Mouse (Mus musculus): Measurements from ENCODE around the gene Atp11b. TPM values are rescaled to one million over a fixed set of nuclear protein-coding genes. Genes with fewer than 3 reads are reported as not detected.

Atp11b gene
- polyA plus RNA-seq, 1 experiment from 2014 or later, result 58.1 TPM

GRCm38 (mm10) chr3:35889531-35889930 lies 135.6 kb downstream of the Atp11b start:
- ATAC-seq (ENCODE audit: insufficient read depth, low FRiP score), result no peak

GRCm38 (mm10) chr3:35891123-35891522 lies 137.2 kb downstream of the Atp11b start:
- Histone ChIP-seq H3K9ac (ENCODE audit: low read length) (no peak overlapping the region), H3K4me3 (replicated peaks; ENCODE audit: low read length) (no peak overlapping the region), H3K27me3 (ENCODE audit: control insufficient read depth, insufficient read depth, low read length) (no peaks in the 10 kb centered on the region), H3K36me3 (ENCODE audit: control insufficient read depth, insufficient read depth, low read length) (peaks cover 5% of the 10 kb centered on the region; the same call in 1 of the 2 replicates), H3K9me3 (replicated peaks; ENCODE audit: control insufficient read depth, low read length) (no peaks in the 10 kb centered on the region), H3K4me2 (ENCODE audit: low read depth, low read length) (no peak overlapping the region), H3K4me1 (ENCODE audit: control insufficient read depth, insufficient read depth, low read length) (no peaks in the 10 kb centered on the region), H3K27ac (ENCODE audit: low read length) (no peak overlapping the region)
- no peak for ATAC-seq (ENCODE audit: insufficient read depth, low FRiP score)
- WGBS, result 86% methylated on average over 4 of the region's 4 CpGs

More at GRCm38 (mm10) chr3:35889531-35889930, 135.6 kb downstream of the Atp11b start:
- no peak overlapping the region for H3K4me2 ChIP-seq (ENCODE audit: low read depth, low read length)
- H3K4me1 ChIP-seq (ENCODE audit: control insufficient read depth, insufficient read depth, low read length), result no peaks in the 10 kb centered on the region
- no peak overlapping the region for H3K9ac ChIP-seq (ENCODE audit: low read length)
- no peaks in the 10 kb centered on the region for H3K9me3 ChIP-seq (replicated peaks; ENCODE audit: control insufficient read depth, low read length)
- H3K27ac ChIP-seq (ENCODE audit: low read length), result no peak overlapping the region
- no peak overlapping the region for H3K4me3 ChIP-seq (replicated peaks; ENCODE audit: low read length)
- WGBS, result 82% methylated on average over 2 of the region's 2 CpGs
- H3K27me3 ChIP-seq (ENCODE audit: control insufficient read depth, insufficient read depth, low read length), result no peaks in the 10 kb centered on the region
- H3K36me3 ChIP-seq (ENCODE audit: control insufficient read depth, insufficient read depth, low read length), result peaks cover 5% of the 10 kb centered on the region; the same call in 1 of the 2 replicates

GRCm38 (mm10) chr3:35893156-35893555 lies 139.2 kb downstream of the Atp11b start:
- no peak overlapping the region for H3K4me3 ChIP-seq (replicated peaks; ENCODE audit: low read length)
- no peak overlapping the region for H3K9ac ChIP-seq (ENCODE audit: low read length)
- H3K4me2 ChIP-seq (ENCODE audit: low read depth, low read length), result no peak overlapping the region
- no peaks in the 10 kb centered on the region for H3K27me3 ChIP-seq (ENCODE audit: control insufficient read depth, insufficient read depth, low read length)
- WGBS, result 71% methylated on average over 5 of the region's 5 CpGs
- peaks cover 5% of the 10 kb centered on the region; the same call in 1 of the 2 replicates for H3K36me3 ChIP-seq (ENCODE audit: control insufficient read depth, insufficient read depth, low read length)
- no peaks in the 10 kb centered on the region for H3K4me1 ChIP-seq (ENCODE audit: control insufficient read depth, insufficient read depth, low read length)
- H3K27ac ChIP-seq (ENCODE audit: low read length), result no peak overlapping the region
- ATAC-seq (ENCODE audit: insufficient read depth, low FRiP score), result no peak
- no peaks in the 10 kb centered on the region for H3K9me3 ChIP-seq (replicated peaks; ENCODE audit: control insufficient read depth, low read length)

- no peak for ATAC-seq (ENCODE audit: insufficient read depth, low FRiP score)
- H3K4me2 ChIP-seq (ENCODE audit: low read depth, low read length), result no peak overlapping the region
- no peak overlapping the region for H3K27ac ChIP-seq (ENCODE audit: low read length)
- H3K36me3 ChIP-seq (ENCODE audit: control insufficient read depth, insufficient read depth, low read length), result peaks cover 5% of the 10 kb centered on the region; the same call in 1 of the 2 replicates
- H3K4me1 ChIP-seq (ENCODE audit: control insufficient read depth, insufficient read depth, low read length), result no peaks in the 10 kb centered on the region
- H3K9me3 ChIP-seq (replicated peaks; ENCODE audit: control insufficient read depth, low read length), result no peaks in the 10 kb centered on the region
- H3K9ac ChIP-seq (ENCODE audit: low read length), result no peak overlapping the region
- no peak overlapping the region for H3K4me3 ChIP-seq (replicated peaks; ENCODE audit: low read length)
- no peaks in the 10 kb centered on the region for H3K27me3 ChIP-seq (ENCODE audit: control insufficient read depth, insufficient read depth, low read length)
- WGBS, result 88% methylated on average over 2 of the region's 2 CpGs
Measured at GRCm38 (mm10) chr3:35897900-35898299, 144.0 kb downstream of the Atp11b start.

GRCm38 (mm10) chr3:35899109-35899508 lies 145.2 kb downstream of the Atp11b start:
- WGBS, result 92% methylated on average over 3 of the region's 3 CpGs
- Histone ChIP-seq H3K27me3 (ENCODE audit: control insufficient read depth, insufficient read depth, low read length) (no peaks in the 10 kb centered on the region), H3K4me1 (ENCODE audit: control insufficient read depth, insufficient read depth, low read length) (no peaks in the 10 kb centered on the region), H3K4me3 (replicated peaks; ENCODE audit: low read length) (no peak overlapping the region), H3K36me3 (ENCODE audit: control insufficient read depth, insufficient read depth, low read length) (peaks cover 9% of the 10 kb centered on the region), H3K27ac (ENCODE audit: low read length) (no peak overlapping the region), H3K9me3 (replicated peaks; ENCODE audit: control insufficient read depth, low read length) (no peaks in the 10 kb centered on the region), H3K9ac (ENCODE audit: low read length) (no peak overlapping the region), H3K4me2 (ENCODE audit: low read depth, low read length) (no peak overlapping the region)
- ATAC-seq (ENCODE audit: insufficient read depth, low FRiP score), result no peak

- Histone ChIP-seq H3K27me3 (ENCODE audit: control insufficient read depth, insufficient read depth, low read length) (no peaks in the 10 kb centered on the region), H3K9me3 (replicated peaks; ENCODE audit: control insufficient read depth, low read length) (no peaks in the 10 kb centered on the region), H3K27ac (ENCODE audit: low read length) (no peak overlapping the region), H3K4me1 (ENCODE audit: control insufficient read depth, insufficient read depth, low read length) (no peaks in the 10 kb centered on the region), H3K36me3 (ENCODE audit: control insufficient read depth, insufficient read depth, low read length) (peaks cover 13% of the 10 kb centered on the region), H3K9ac (ENCODE audit: low read length) (no peak overlapping the region), H3K4me3 (replicated peaks; ENCODE audit: low read length) (no peak overlapping the region), H3K4me2 (ENCODE audit: low read depth, low read length) (no peak overlapping the region)
- 93% methylated on average over 5 of the region's 5 CpGs for WGBS
- no peak for ATAC-seq (ENCODE audit: insufficient read depth, low FRiP score)
Measured at GRCm38 (mm10) chr3:35900555-35901204, 146.8 kb downstream of the Atp11b start.

Other genes with a start within 250 kb of the Atp11b start
- 85.6 and 97.6 TPM in 2 replicates for gene Dcun1d1, start 183.3 kb downstream of the Atp11b start, polyA plus RNA-seq (2015; fragmentation: Nextera tagmentation; extraction: Ambion mirVana)
- 34.1 and 37.0 TPM in 2 replicates for gene Mccc1, start 246.6 kb downstream of the Atp11b start, polyA plus RNA-seq (2015; fragmentation: Nextera tagmentation; extraction: Ambion mirVana)

Data from stomach, embryonic 16.5 days (tissue).